Mouse (Mus musculus) embryonic facial prominence, embryonic 12.5 days (tissue): ENCODE measurements around the gene C9. TPM values are rescaled to one million over a fixed set of nuclear protein-coding genes. Genes with fewer than 3 reads are reported as not detected.

Source experiments
- ATAC-seq: fragments of 200-750 bp; cut with Nextera tagmentation; 2 replicates; pipeline ENCODE4 v1.8.0; 2017; ENCODE audit not compliant: insufficient number of reproducible peaks, insufficient read depth, low FRiP score, low TSS enrichment
- H3K27ac ChIP-seq: fragments of 300-500 bp; sonication (generic); 2 replicates; pipeline ENCODE4 v1.5.1; 2016; ENCODE audit warnings: mild to moderate bottlenecking
- H3K27me3 ChIP-seq: fragments of 300-500 bp; sonication (generic); 2 replicates; pipeline ENCODE4 v1.6.1; 2016; ENCODE audit warnings: mild to moderate bottlenecking, moderate library complexity
- H3K36me3 ChIP-seq: fragments of 300-500 bp; sonication (generic); 2 replicates; pipeline ENCODE4 v1.6.1; 2016; ENCODE audit warnings: mild to moderate bottlenecking
- H3K4me1 ChIP-seq: fragments of 300-500 bp; sonication (generic); 2 replicates; pipeline ENCODE4 v1.6.1; 2016
- H3K4me2 ChIP-seq: fragments of 300-500 bp; sonication (generic); replicated peaks from 2 replicates; pipeline ENCODE4 v1.6.1; 2016; ENCODE audit warnings: mild to moderate bottlenecking, moderate library complexity
- H3K4me3 ChIP-seq: fragments of 300-500 bp; sonication (generic); 2 replicates; pipeline ENCODE4 v1.5.1; 2016; ENCODE audit warnings: mild to moderate bottlenecking
- H3K9ac ChIP-seq: fragments of 300-500 bp; sonication (generic); 2 replicates; pipeline ENCODE4 v1.6.1; 2016; ENCODE audit warnings: mild to moderate bottlenecking, moderate library complexity
- H3K9me3 ChIP-seq: fragments of 300-500 bp; sonication (generic); 2 replicates; pipeline ENCODE4 v1.6.1; 2016; ENCODE audit warnings: mild to moderate bottlenecking, moderate library complexity
- WGBS: fragments of 180-500 bp; shearing (Covaris S2); methylation state at CpG from one replicate; pipeline ENCODE4 v1.1.7; 2016; 5-methylcytosine and 5-hydroxymethylcytosine counted together
- polyA plus RNA-seq: library from polyadenylated mRNA; unstranded; fragments of >200 nt; fragmentation: Nextera tagmentation; extraction: Ambion mirVana; gene quantifications from 2 replicates; pipeline ENCODE4 v1.2.1, GENCODE M21; 2016

Gene C9
- polyA plus RNA-seq, 1 experiment from 2014 or later = 0.10 TPM

DNA sequence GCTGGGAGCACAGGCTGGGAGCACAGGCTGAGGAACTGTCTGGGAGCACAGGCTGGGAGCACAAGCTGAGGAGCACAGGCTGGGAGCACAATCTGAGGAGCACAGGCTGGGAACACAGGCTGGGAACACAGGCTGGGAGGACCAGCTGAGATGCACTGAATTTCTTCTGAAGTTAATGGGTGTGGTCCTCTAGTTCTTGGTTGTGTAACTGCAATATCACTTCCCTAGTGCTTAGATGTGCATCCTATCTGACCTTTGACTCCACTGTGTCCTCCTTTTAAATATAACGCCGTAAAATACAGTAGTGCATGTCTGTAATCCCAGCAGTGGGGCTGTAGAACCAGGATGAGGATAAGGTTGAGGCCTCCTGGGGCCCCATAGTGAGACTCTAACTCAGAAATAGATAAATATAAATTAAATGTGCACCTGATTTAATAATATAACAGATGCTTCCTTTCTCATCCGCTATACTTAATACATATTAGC lies 88.8 kb downstream of the C9 start:
- Histone ChIP-seq H3K4me1 (no peaks in the 10 kb centered on the region), H3K4me2 (no peak overlapping the region), H3K9ac (no peak overlapping the region), H3K9me3 (no peaks in the 10 kb centered on the region), H3K27ac (no peak overlapping the region), H3K4me3 (no peak overlapping the region), H3K36me3 (no peaks in the 10 kb centered on the region), H3K27me3 (no peaks in the 10 kb centered on the region)
- 89% methylated on average over 3 of the region's 3 CpGs for WGBS
- ATAC-seq = no peak

DNA sequence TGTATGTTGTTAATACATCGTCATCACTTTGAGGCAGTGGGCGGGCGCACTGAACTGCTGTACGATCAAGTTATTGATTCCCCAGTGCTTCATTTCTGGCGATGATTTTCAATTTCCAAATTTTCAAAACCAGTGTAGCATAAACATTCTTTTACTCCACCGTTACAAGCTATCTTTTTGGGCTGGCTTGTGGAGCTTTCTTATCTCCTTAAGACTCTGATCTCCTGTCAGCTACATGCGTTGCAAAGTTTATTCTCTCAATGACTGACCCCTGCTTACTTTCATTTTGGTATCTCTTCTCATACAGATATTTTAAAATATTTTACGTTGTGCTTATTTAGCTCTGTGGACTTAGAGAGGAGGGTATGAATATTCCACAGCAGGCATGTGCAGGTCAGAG lies 89.5 kb downstream of the C9 start:
- 84% methylated on average over 8 of the region's 8 CpGs for WGBS
- no peak overlapping the region for H3K4me2 ChIP-seq
- no peak overlapping the region for H3K4me3 ChIP-seq
- H3K9me3 ChIP-seq = no peaks in the 10 kb centered on the region
- ATAC-seq = no peak
- no peaks in the 10 kb centered on the region for H3K4me1 ChIP-seq
- no peaks in the 10 kb centered on the region for H3K27me3 ChIP-seq
- no peaks in the 10 kb centered on the region for H3K36me3 ChIP-seq
- H3K9ac ChIP-seq = no peak overlapping the region
- no peak overlapping the region for H3K27ac ChIP-seq

DNA sequence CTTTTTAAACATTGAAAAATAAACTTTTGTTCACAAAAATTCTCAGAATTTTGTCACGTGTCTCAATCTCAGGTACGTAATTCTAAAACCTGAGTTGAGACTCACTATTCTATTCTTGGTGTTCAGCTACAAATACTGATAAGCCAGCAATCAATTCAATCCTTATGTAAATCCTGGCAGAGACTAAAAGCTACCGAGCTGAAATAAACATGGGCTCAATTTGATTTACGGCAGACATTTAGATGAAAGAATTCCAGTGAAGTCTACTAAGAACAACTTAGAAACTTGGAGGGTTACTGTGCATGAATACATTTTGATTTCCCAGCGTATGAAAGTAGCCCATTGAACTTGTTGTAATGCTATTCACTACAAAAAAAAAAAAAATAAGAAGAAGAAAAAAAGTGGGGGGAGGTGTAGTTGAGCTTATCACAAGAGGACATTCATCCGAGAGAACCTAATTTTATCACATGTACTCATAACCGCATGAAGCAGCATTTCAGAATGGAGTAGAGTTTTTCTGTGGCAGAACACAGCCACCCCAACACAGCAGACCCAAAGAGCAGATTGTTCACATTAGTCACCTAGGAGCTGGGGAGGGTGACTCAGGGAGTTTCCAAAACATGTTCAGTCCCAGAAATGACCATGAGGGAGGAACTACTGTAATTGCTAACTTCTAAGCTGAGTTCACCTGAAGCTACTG lies 94.7 kb downstream of the C9 start:
- ATAC-seq = no peak
- no peak overlapping the region for H3K9ac ChIP-seq
- no peak overlapping the region for H3K4me3 ChIP-seq
- H3K4me2 ChIP-seq = no peak overlapping the region
- H3K36me3 ChIP-seq = no peaks in the 10 kb centered on the region
- WGBS = 71% methylated on average over 7 of the region's 7 CpGs
- H3K9me3 ChIP-seq = no peaks in the 10 kb centered on the region
- H3K4me1 ChIP-seq = no peaks in the 10 kb centered on the region
- H3K27me3 ChIP-seq = no peaks in the 10 kb centered on the region
- H3K27ac ChIP-seq = no peak overlapping the region

Other genes starting within 250 kb of the C9 start
- 84.9 and 87.6 TPM in 2 replicates for gene Dab2, start 145.5 kb upstream of the C9 start, polyA plus RNA-seq
- gene Fyb, start 77.5 kb downstream of the C9 start, polyA plus RNA-seq = 3.6 and 3.8 TPM in 2 replicates